Mouse (Mus musculus): ENCODE results near the gene Ehmt2. TPM values are rescaled to one million over a fixed set of nuclear protein-coding genes. Genes with fewer than 3 reads are reported as not detected.

Ehmt2 gene
- total and polyA plus RNA-seq, 2 experiments from 2014 or later = 57.4 to 309 TPM

- H3K27ac ChIP-seq = no peak overlapping the region
- no peaks in the 10 kb centered on the region for H3K27me3 ChIP-seq (ENCODE audit: insufficient read depth, low read length)
- H3K9ac ChIP-seq (replicated peaks; ENCODE audit: low read length) = no peak overlapping the region
- DNase-seq (ENCODE audit: low spot score) = no peak
- H3K4me1 ChIP-seq (ENCODE audit: insufficient read depth, low read length) = 0 out of 2 replicates have a peak, but pooled peaks cover 1% of the 10 kb centered on the region
- TF ChIP-seq CTCF (IDR thresholded peaks at IDR 0.05; ENCODE audit: low read depth) = no peak
- H3K36me3 ChIP-seq (ENCODE audit: insufficient read depth, low read length) = no peaks in the 10 kb centered on the region
- no peak overlapping the region for H3K4me2 ChIP-seq (ENCODE audit: low read depth, low read length)
- WGBS = 92% methylated on average over 12 of the region's 12 CpGs
- no peak overlapping the region for H3K4me3 ChIP-seq (ENCODE audit: low read length)
- ATAC-seq = no peak
- no peaks in the 10 kb centered on the region for H3K9me3 ChIP-seq (ENCODE audit: low read length)
Measured at GRCm38 (mm10) chr17:34890074-34890743, 8.1 kb upstream of the Ehmt2 start.

GRCm38 (mm10) chr17:34891377-34891776, 6.9 kb upstream of the Ehmt2 start:
- 99% methylated on average over 2 of the region's 2 CpGs for WGBS
- ATAC-seq (no peak), DNase-seq (ENCODE audit: low spot score) (no peak)
- no peaks in the 10 kb centered on the region for H3K9me3 ChIP-seq (ENCODE audit: low read length)
- H3K36me3 ChIP-seq (ENCODE audit: insufficient read depth, low read length) = no peaks in the 10 kb centered on the region; the same call in 1 of the 2 replicates
- H3K4me2 ChIP-seq (ENCODE audit: low read depth, low read length) = no peak overlapping the region
- no peak overlapping the region for H3K9ac ChIP-seq (replicated peaks; ENCODE audit: low read length)
- H3K27me3 ChIP-seq (ENCODE audit: insufficient read depth, low read length) = no peaks in the 10 kb centered on the region
- H3K4me3 ChIP-seq (ENCODE audit: low read length) = no peak overlapping the region
- H3K4me1 ChIP-seq (ENCODE audit: insufficient read depth, low read length) = peaks cover 13% of the 10 kb centered on the region; the same call in 1 of the 2 replicates
- TF ChIP-seq CTCF (IDR thresholded peaks at IDR 0.05; ENCODE audit: low read depth) = 0 out of 2 replicates have a peak, but pooled peaks have one; percentile 9
- no peak overlapping the region for H3K27ac ChIP-seq

GRCm38 (mm10) chr17:34893072-34893824, 5.0 kb upstream of the Ehmt2 start:
- Histone ChIP-seq H3K27me3 (ENCODE audit: insufficient read depth, low read length) (no peaks in the 10 kb centered on the region), H3K36me3 (ENCODE audit: insufficient read depth, low read length) (no peaks in the 10 kb centered on the region; the same call in 1 of the 2 replicates), H3K9me3 (ENCODE audit: low read length) (no peaks in the 10 kb centered on the region), H3K4me1 (ENCODE audit: insufficient read depth, low read length) (peaks cover 15% of the 10 kb centered on the region; the same call in 1 of the 2 replicates), H3K27ac (peak overlapping the region; percentile 91), H3K4me3 (ENCODE audit: low read length) (peak overlapping the region; percentile 75), H3K4me2 (ENCODE audit: low read depth, low read length) (peak overlapping the region; percentile 90), H3K9ac (replicated peaks; ENCODE audit: low read length) (peak overlapping the region; percentile 85; the same call in 1 of the 2 replicates)
- WGBS = 65% methylated on average over 12 of the region's 12 CpGs
- TF ChIP-seq CTCF (IDR thresholded peaks at IDR 0.05; ENCODE audit: low read depth) = no peak
- ATAC-seq (no peak), DNase-seq (ENCODE audit: low spot score) (no peak)

GRCm38 (mm10) chr17:34894074-34894597, 4.1 kb upstream of the Ehmt2 start:
- peak overlapping the region; percentile 75 for H3K4me3 ChIP-seq (ENCODE audit: low read length)
- H3K36me3 ChIP-seq (ENCODE audit: insufficient read depth, low read length) = no peaks in the 10 kb centered on the region; the same call in 1 of the 2 replicates
- peak overlapping the region; percentile 90 for H3K4me2 ChIP-seq (ENCODE audit: low read depth, low read length)
- no peaks in the 10 kb centered on the region for H3K27me3 ChIP-seq (ENCODE audit: insufficient read depth, low read length)
- peak; percentile 99 for DNase-seq (ENCODE audit: low spot score)
- peak; percentile 20; the same call in 1 of the 2 replicates for TF ChIP-seq CTCF (IDR thresholded peaks at IDR 0.05; ENCODE audit: low read depth)
- ATAC-seq = peak; percentile 94
- peak overlapping the region; percentile 85 for H3K9ac ChIP-seq (replicated peaks; ENCODE audit: low read length)
- H3K27ac ChIP-seq = peak overlapping the region; percentile 91
- H3K4me1 ChIP-seq (ENCODE audit: insufficient read depth, low read length) = peaks cover 15% of the 10 kb centered on the region; the same call in 1 of the 2 replicates
- 2% methylated on average over 21 of the region's 51 CpGs for WGBS
- H3K9me3 ChIP-seq (ENCODE audit: low read length) = no peaks in the 10 kb centered on the region

- Histone ChIP-seq H3K9ac (replicated peaks; ENCODE audit: low read length) (peak overlapping the region; percentile 85), H3K4me3 (ENCODE audit: low read length) (peak overlapping the region; percentile 75), H3K27me3 (ENCODE audit: insufficient read depth, low read length) (no peaks in the 10 kb centered on the region), H3K27ac (peak overlapping the region; percentile 91), H3K4me2 (ENCODE audit: low read depth, low read length) (peak overlapping the region; percentile 90), H3K9me3 (ENCODE audit: low read length) (no peaks in the 10 kb centered on the region), H3K36me3 (ENCODE audit: insufficient read depth, low read length) (no peaks in the 10 kb centered on the region; the same call in 1 of the 2 replicates), H3K4me1 (ENCODE audit: insufficient read depth, low read length) (peaks cover 15% of the 10 kb centered on the region; the same call in 1 of the 2 replicates)
- peak; percentile 44 for ATAC-seq
- 6% methylated on average over 46 of the region's 51 CpGs for WGBS
- no peak for TF ChIP-seq CTCF (IDR thresholded peaks at IDR 0.05; ENCODE audit: low read depth)
- peak; percentile 45 for DNase-seq (ENCODE audit: low spot score)
Measured at GRCm38 (mm10) chr17:34894801-34895530, 3.3 kb upstream of the Ehmt2 start.

GRCm38 (mm10) chr17:34895724-34896123, 2.5 kb upstream of the Ehmt2 start:
- no peak for TF ChIP-seq CTCF (IDR thresholded peaks at IDR 0.05; ENCODE audit: low read depth)
- ATAC-seq = no peak
- H3K4me1 ChIP-seq (ENCODE audit: insufficient read depth, low read length) = peaks cover 15% of the 10 kb centered on the region; the same call in 1 of the 2 replicates
- H3K4me2 ChIP-seq (ENCODE audit: low read depth, low read length) = peak overlapping the region; percentile 90
- H3K36me3 ChIP-seq (ENCODE audit: insufficient read depth, low read length) = no peaks in the 10 kb centered on the region; the same call in 1 of the 2 replicates
- no peak for DNase-seq (ENCODE audit: low spot score)
- peak overlapping the region; percentile 75 for H3K4me3 ChIP-seq (ENCODE audit: low read length)
- H3K9ac ChIP-seq (replicated peaks; ENCODE audit: low read length) = peak overlapping the region; percentile 85
- 89% methylated on average over 15 of the region's 15 CpGs for WGBS
- H3K27me3 ChIP-seq (ENCODE audit: insufficient read depth, low read length) = no peaks in the 10 kb centered on the region
- peak overlapping the region; percentile 91 for H3K27ac ChIP-seq
- H3K9me3 ChIP-seq (ENCODE audit: low read length) = no peaks in the 10 kb centered on the region
